Mouse (Mus musculus) lung, adult 2 months (tissue): ENCODE data around the gene Ugt1a6a.

Source experiments
- CTCF ChIP-seq: fragments of 200-500 bp; IDR thresholded peaks from 2 replicates; pipeline ENCODE4 v1.5.1; 2011; ENCODE audit warnings: mild to moderate bottlenecking, low read length, control low read depth; ENCODE audit not compliant: insufficient read depth
- POLR2A ChIP-seq: fragments of 200-500 bp; IDR thresholded peaks from 2 replicates; pipeline ENCODE4 v1.6.1; 2011; ENCODE audit warnings: low read depth, mild to moderate bottlenecking, control low read depth, low read length, borderline replicate concordance; ENCODE audit errors: extremely low read depth

DNA sequence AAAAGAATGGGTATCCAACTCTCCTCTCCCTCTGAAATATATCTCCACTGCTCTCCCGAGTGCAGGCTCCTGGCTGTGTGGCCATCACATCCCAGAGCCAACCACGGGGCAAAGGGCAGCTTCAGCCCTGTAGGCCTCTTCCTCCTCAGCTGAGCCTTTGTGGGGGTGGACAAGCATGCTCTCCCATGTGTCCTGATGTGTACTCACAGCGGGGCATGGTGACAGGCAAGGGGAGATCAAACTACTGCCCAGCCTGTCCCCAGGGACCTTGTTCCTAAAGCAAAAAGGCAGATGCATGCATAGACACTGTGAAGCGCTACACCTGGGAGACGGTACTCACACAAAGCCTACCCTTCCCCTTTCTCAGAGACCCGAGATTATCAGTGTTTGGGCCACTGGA is 125.5 kb downstream of the Ugt1a6a start:
- TF ChIP-seq CTCF (no peak), POLR2A (no peak)
